Mouse (Mus musculus): ENCODE measurements around the gene Cdk10.
A peak's percentile ranks its signal among the peaks of the same experiment; 100 is the strongest.
"Not testable (repeated sequence)": the region's sequence is repeated elsewhere in the genome, so short reads cannot be mapped to it uniquely, and the experiment has no call there.

Gene Cdk10

DNA sequence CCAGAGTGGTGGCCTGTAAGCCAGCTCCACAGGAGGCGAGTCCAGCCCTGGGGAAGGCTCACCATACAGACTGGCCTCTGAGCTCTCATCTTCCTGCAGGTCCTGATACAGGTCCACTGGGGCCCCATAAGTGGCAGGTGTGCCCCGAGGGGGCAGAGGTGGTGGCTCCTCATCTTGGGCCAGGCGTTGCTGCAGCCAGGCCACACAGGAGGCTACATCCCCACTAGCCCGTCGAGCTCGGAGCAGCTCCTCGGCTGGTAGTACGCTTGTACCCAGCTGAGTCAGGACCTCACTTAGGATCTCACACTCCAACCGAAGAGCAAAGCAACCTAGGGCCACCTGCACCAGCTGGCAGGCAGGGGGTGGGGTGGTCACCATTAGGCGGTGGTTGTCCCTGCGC is 9.1 kb downstream of the Cdk10 start:
- no peak for DNase-seq

- DNase-seq, result peak; percentile 26 to 35
Observed at GRCm38 (mm10) chr8:123234918-123235519, 10.4 kb downstream of the Cdk10 start.

DNA sequence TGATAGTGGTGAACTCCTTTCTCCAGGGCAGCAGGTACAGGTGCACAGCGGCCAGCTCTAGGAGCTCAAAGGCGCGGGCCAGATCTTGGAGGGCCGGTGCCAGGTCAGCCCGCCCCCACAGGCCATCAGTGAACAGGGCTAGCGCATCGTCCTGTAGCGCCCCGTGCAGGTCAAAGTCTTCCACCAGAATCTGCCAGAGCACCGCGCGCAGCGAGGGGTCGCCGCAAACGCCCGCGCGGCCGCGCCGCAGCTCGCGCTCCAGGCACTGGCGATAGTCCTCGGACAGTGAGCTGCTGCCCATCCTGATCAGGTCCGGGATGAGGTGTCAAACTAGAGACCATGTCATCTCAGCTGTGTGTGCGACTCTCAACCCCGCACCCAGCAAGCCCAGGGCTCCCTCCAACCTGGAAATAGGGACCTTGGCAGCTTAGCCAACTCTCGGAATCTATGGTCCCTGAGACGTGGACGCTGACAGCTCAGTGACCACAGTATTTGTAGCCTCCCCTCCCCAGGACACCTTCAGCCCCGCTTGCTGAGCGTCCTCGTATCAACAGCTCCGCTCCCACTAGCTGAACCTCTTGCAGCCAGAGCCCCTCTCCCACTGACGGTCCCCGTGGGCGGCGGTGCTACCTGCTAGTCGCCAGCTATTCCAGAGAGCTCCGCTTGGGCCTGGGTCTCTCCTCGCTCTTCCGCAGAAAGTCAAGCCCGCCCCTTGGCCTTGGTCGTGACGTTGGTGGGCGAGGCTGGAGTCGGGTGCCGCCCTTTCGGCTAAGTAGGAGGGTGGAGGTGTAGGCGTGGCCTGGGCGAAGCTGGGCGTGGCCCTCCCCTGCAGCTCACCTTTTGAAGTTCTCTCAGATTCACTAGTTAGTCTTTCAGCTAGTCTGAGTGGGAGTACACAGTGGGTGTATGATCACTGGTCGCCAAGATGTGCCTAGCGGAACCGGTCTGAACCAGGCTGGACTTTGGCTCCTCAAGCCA is 11.2 kb downstream of the Cdk10 start, which contains the start of gene Spata2l:
Gene Spata2l, minus strand, starts transcription at position 714 of the 978 bp plus-strand sequence.
- peak; percentile 92 to 94 for DNase-seq

- DNase-seq, result no peak
Observed at GRCm38 (mm10) chr8:123239398-123239797, 14.8 kb downstream of the Cdk10 start.

GRCm38 (mm10) chr8:123242107-123242923 is 17.7 kb downstream of the Cdk10 start:
- DNase-seq, result no peak

GRCm38 (mm10) chr8:123243053-123243452 is 18.4 kb downstream of the Cdk10 start:
- DNase-seq, result no peak

DNA sequence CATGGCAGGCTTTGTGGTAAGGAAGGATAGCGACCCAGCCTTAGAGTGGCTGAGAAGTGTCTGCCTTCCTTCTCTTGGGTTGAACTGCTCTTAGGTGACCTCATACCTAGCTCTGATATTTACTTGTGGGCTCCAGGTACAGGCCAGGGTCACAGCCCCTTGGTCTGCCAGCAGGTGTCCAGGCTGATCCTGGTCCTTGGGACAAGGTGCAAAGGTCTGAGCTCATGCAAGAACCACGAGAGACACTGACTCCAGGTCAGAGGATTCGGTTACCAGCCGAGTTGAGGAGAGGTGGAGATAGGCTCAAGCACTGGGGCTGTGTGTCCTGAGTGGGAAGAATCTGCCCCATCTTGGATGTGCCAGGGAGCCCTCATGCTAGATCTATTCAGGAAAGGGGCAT is 19.7 kb downstream of the Cdk10 start:
- no peak for DNase-seq

GRCm38 (mm10) chr8:123245543-123245942 is 20.9 kb downstream of the Cdk10 start:
- DNase-seq, result no peak

DNA sequence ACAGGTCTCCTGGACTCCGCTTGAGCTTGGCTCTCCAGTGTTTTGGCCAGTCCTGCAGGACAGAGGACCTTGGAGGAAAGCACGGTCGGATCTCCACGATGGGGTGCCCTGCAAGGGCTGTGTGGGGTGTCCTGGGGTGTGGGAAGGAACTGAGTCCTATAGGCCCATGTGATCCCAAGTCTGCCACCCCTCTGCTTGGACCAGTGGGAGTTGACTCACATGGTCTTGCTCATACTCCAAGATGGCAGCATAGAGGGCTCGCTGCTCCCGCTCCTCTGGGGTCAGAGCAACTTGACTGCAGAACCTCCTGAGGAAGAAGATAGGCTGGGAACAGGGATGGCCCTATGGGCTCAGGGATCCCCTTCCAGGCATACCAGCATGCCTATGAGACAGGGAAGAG is 23.1 kb downstream of the Cdk10 start:
- DNase-seq, result no peak

GRCm38 (mm10) chr8:123248596-123248995 is 24.0 kb downstream of the Cdk10 start:
- no peak for DNase-seq

DNA sequence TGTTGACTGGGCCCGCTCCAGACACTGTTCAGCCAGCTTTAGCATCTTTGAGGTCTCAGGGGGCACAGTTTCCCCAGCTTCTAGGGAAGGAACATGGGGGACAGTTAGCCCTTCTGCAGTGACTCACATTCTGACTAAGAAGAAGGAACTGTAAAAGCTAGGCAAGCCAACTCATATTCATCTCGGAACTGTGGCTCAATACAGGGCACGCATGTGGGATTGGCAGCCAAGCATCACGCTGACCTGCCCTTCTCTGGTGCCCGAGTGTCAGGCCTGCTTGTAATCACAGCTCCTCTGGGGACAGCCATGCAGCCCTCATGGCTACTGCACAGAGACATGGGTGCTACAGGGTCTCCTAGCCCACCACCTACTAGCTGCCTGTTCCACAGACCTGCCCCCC is 26.3 kb downstream of the Cdk10 start:
- DNase-seq, result no peak

DNA sequence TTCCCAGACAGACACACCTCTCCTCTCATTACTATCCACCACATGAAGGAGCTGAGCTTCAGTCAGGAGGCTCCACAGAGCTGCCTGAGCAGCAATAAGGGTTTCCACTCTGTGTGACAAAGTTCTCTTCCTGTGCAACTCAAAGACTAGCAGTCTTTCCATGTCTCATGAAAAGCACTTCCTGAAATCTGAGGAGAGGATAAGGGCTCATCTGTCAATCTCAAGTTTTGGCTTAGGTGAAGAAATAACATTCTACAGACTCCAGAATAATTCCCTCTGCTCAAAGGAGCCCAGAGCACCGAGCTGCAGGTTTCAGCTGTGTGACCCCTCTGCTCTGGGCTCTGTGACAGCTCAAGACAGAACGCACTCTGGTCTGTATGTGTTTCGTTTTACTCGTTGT is 28.3 kb downstream of the Cdk10 start:
- no peak for DNase-seq

DNA sequence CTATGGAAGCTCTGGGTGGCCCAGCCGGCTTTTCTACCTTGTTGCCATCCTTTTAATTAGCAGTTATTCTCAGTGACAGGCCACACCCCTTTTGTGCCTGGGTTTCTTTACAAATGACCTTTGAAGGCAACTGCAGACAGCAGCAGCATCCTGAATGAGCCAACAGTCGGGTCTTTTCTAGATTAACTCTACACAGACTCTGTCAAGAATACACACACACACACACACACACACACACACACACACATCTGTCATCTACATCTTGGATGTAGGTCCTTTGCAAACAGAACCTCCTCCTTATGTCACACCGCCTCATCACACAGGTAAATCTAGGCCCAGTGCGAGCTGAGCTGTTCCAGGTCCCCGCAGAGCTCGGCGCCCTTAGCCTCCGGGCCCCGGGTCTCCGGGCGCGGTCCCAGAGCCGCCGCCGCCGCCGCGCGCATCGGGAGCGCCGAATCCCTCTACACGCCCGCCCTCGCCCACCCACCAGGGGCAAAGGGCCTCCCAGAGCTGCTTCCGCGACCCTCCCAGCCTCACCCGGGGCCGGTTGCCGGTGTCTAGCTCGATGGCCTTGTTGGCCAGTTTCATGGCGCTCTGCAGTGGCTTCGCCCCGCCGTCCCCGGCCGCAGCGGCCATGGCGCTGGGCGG is 28.9 kb downstream of the Cdk10 start:
- no peak for DNase-seq

- peak; percentile 90 to 94 for DNase-seq
Observed at GRCm38 (mm10) chr8:123254099-123254885, 29.6 kb downstream of the Cdk10 start, which contains the start of the genes Zfp276 and Vps9d1. Zfp276 (plus strand) TSS chr8:123254195. Vps9d1 (minus strand) TSS chr8:123254348.

DNA sequence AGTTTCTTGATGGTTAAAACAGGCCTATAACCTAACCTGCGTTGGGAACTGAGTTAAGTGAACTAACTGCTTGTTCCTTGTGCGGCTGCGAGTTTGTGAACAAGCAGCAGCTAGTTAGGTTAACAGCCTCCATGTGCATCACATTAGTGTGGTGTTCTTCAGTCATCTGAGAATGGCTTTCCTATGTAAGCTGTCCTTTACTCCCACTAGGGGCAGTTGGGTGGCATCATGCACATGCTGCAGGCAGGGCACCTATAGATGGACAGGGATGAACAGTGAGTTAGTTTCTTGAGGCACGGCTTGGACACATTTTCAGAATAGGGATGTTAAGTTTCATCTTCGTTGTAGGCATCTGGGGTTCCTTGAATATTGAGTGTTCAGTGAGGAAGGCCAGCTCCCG is 30.5 kb downstream of the Cdk10 start:
- DNase-seq, result no peak

DNA sequence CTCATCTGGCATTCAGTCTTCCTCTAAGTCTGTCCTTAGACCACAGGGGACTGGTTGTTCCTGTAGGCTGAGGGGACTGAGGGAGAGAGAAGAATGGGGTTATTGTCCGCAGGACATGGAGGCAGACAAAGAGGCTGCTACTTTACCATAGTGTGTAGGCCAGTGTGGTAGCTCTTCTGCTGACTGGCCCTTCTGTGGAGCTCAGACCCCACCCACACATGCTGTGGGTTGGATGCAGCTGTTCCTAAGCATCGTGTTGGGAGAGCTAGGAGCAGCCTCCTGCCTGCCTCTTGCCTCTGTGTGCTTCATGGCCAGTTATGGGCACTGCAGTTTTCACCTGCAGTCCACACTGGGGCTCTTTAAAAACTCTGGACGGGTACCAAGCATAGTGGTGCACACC is 32.5 kb downstream of the Cdk10 start:
- DNase-seq, result no peak

DNA sequence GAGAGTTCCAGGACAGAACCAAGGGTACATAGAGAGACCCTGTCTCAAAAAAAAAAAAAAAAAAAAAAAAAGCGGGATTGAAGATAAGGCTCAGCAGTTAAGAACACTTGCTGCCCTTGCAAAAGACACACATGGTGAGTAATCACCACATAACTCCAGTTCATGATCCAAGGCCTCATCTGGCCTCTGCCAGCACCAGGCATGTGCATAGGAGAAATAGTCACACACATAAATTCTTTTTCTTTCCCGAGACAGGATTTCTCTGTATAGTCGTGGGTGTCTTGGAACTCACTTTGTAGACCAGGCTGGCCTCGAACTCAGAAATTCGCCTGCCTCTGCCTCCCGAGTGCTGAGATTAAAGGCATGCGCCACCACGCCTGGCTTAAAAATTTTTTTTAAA is 33.0 kb downstream of the Cdk10 start:
- not testable (repeated sequence) for DNase-seq

DNA sequence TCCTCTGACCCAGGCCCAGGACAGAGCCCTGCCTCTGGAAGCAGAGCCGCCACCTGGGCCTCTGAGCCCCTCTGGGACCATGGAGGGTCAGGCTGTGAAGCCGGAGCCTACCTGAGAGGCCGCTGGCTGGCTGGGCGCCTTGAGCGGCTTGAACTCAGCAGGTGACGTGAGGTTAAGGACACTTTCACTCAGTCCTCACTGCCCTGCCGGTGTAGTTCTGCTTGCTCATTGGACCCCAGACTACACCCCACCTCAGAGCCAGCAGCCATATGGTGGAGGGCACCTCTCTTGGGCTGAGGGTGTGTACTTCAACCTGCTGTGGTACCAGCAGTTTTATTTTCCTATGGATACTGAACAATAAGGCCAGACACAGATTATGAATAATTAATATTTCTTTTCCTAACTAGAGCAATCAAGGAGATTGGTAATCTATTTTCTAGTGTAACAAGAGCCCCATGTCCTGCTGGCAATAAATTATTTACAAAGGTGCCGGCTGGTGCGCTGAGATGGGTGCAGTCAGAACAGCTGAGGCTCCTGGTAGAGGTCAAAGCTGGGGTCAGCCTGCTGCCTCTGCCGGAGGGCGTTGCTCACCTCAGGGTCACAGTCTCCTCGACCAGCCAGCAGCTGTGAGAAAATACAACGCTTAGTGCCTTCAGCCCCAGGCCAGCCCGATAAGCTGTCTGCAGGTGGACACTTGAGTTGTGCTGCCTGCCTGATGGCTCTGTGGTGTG is 43.4 kb downstream of the Cdk10 start:
- DNase-seq, result peak; percentile 24 to 46

DNA sequence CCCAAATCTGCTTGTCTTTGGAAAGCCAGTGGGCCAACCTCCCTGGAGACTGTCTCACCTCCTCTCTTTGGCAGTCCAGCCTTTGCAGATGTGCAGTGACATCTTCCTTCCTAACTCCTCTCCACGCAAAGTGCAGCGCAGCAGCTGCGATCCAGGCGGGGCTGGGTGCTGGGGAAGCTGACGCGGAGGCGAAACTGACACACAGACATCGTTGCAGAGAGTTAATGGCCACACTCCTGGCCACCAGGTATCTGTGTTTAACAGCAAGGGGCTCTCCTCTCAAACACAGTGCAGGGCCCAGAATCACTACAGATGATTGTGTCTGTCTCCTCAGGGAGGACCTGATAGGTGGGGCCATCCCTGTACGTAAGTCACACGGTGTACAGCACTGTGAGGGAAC is 46.5 kb downstream of the Cdk10 start:
- DNase-seq, result no peak

- DNase-seq, result peak; percentile 27 to 45
Observed at GRCm38 (mm10) chr8:123271901-123272300, 47.3 kb downstream of the Cdk10 start.

- DNase-seq, result no peak
Observed at GRCm38 (mm10) chr8:123274447-123274846, 49.8 kb downstream of the Cdk10 start.
